Mouse (Mus musculus): ENCODE measurements around the gene Tsen34. TPM values are rescaled to one million over a fixed set of nuclear protein-coding genes. Genes with fewer than 3 reads are reported as not detected.
"Not testable (repeated sequence)": the region's sequence is repeated elsewhere in the genome, so short reads cannot be mapped to it uniquely, and the experiment has no call there.

The Tsen34 gene
- total and polyA plus RNA-seq, 3 experiments = 8.4 to 70.3 (median 17.0) TPM

GRCm38 (mm10) chr7:3705911-3706310 is 13.2 kb downstream of the Tsen34 start:
- H3K4me1 ChIP-seq (ENCODE audit: insufficient read depth, low read depth, low read length) = peaks cover 23% of the 10 kb centered on the region
- H3K9me3 ChIP-seq (replicated peaks) = no peaks in the 10 kb centered on the region
- peak overlapping the region; percentile 75 for H3K4me3 ChIP-seq (ENCODE audit: low read depth, low read length)
- no peak for ATAC-seq (ENCODE audit: extremely low read depth, insufficient number of reproducible peaks, low FRiP score, poor library complexity, severe bottlenecking)
- no peaks in the 10 kb centered on the region for H3K27me3 ChIP-seq (ENCODE audit: insufficient read depth, low read length)
- peaks cover 35% of the 10 kb centered on the region for H3K36me3 ChIP-seq (replicated peaks)
- TF ChIP-seq GATA1 (IDR thresholded peaks at IDR 0.05; ENCODE audit: borderline replicate concordance, low read length) (no peak), GATA2 (IDR thresholded peaks at IDR 0.05; ENCODE audit: borderline replicate concordance, low read depth, low read length) (no peak), CTCF (IDR thresholded peaks at IDR 0.05; ENCODE audit: low read depth, low read length) (no peak), TAL1 (conservative IDR thresholded peaks at IDR 0.05; ENCODE audit: low read depth, low read length) (no peak), POLR2AphosphoS5 (IDR thresholded peaks at IDR 0.05; ENCODE audit: insufficient replicate concordance, low read depth, low read length) (no peak)
- DNase-seq (ENCODE audit: low spot score) = no peak

GRCm38 (mm10) chr7:3706343-3706934 is 13.8 kb downstream of the Tsen34 start:
- peaks cover 23% of the 10 kb centered on the region for H3K4me1 ChIP-seq (ENCODE audit: insufficient read depth, low read depth, low read length)
- ATAC-seq (ENCODE audit: extremely low read depth, insufficient number of reproducible peaks, low FRiP score, poor library complexity, severe bottlenecking) (no peak), DNase-seq (ENCODE audit: low spot score) (no peak)
- H3K27me3 ChIP-seq (ENCODE audit: insufficient read depth, low read length) = no peaks in the 10 kb centered on the region
- TF ChIP-seq CTCF (IDR thresholded peaks at IDR 0.05; ENCODE audit: low read depth, low read length) (no peak), GATA1 (IDR thresholded peaks at IDR 0.05; ENCODE audit: borderline replicate concordance, low read length) (no peak), POLR2AphosphoS5 (IDR thresholded peaks at IDR 0.05; ENCODE audit: insufficient replicate concordance, low read depth, low read length) (no peak), GATA2 (IDR thresholded peaks at IDR 0.05; ENCODE audit: borderline replicate concordance, low read depth, low read length) (no peak), TAL1 (conservative IDR thresholded peaks at IDR 0.05; ENCODE audit: low read depth, low read length) (no peak)
- peaks cover 29% of the 10 kb centered on the region for H3K36me3 ChIP-seq (replicated peaks)
- H3K4me3 ChIP-seq (ENCODE audit: low read depth, low read length) = peak overlapping the region; percentile 75
- no peaks in the 10 kb centered on the region for H3K9me3 ChIP-seq (replicated peaks)

- H3K27me3 ChIP-seq (ENCODE audit: insufficient read depth, low read length) = no peaks in the 10 kb centered on the region
- H3K4me3 ChIP-seq (ENCODE audit: low read depth, low read length) = peak overlapping the region; percentile 20; the same call in 1 of the 2 replicates
- peak; percentile 62 for ATAC-seq (ENCODE audit: extremely low read depth, insufficient number of reproducible peaks, low FRiP score, poor library complexity, severe bottlenecking)
These were observed 14.4 kb downstream of the Tsen34 start for GRCm38 (mm10) chr7:3707027-3707426.

GRCm38 (mm10) chr7:3707568-3708413 is 15.1 kb downstream of the Tsen34 start:
- peaks cover 22% of the 10 kb centered on the region for H3K4me1 ChIP-seq (ENCODE audit: insufficient read depth, low read depth, low read length)
- H3K4me3 ChIP-seq (ENCODE audit: low read depth, low read length) = no peak overlapping the region
- TF ChIP-seq GATA1 (IDR thresholded peaks at IDR 0.05; ENCODE audit: borderline replicate concordance, low read length) (no peak), POLR2AphosphoS5 (IDR thresholded peaks at IDR 0.05; ENCODE audit: insufficient replicate concordance, low read depth, low read length) (peak; percentile 78; the same call in 1 of the 2 replicates)
- H3K36me3 ChIP-seq (replicated peaks) = peaks cover 27% of the 10 kb centered on the region
- ATAC-seq (ENCODE audit: extremely low read depth, insufficient number of reproducible peaks, low FRiP score, poor library complexity, severe bottlenecking) (no peak), DNase-seq (ENCODE audit: low spot score) (no peak)
- no peaks in the 10 kb centered on the region for H3K9me3 ChIP-seq (replicated peaks)
- H3K27me3 ChIP-seq (ENCODE audit: insufficient read depth, low read length) = peaks cover 4% of the 10 kb centered on the region

More at GRCm38 (mm10) chr7:3707027-3707426, 14.4 kb downstream of the Tsen34 start:
- H3K4me1 ChIP-seq (ENCODE audit: insufficient read depth, low read depth, low read length) = peaks cover 23% of the 10 kb centered on the region
- H3K36me3 ChIP-seq (replicated peaks) = peaks cover 28% of the 10 kb centered on the region
- peak; percentile 63 for DNase-seq (ENCODE audit: low spot score)
- no peaks in the 10 kb centered on the region for H3K9me3 ChIP-seq (replicated peaks)
- TF ChIP-seq TAL1 (conservative IDR thresholded peaks at IDR 0.05; ENCODE audit: low read depth, low read length) (no peak), CTCF (IDR thresholded peaks at IDR 0.05; ENCODE audit: low read depth, low read length) (no peak), GATA1 (IDR thresholded peaks at IDR 0.05; ENCODE audit: borderline replicate concordance, low read length) (no peak), POLR2AphosphoS5 (IDR thresholded peaks at IDR 0.05; ENCODE audit: insufficient replicate concordance, low read depth, low read length) (no peak), GATA2 (IDR thresholded peaks at IDR 0.05; ENCODE audit: borderline replicate concordance, low read depth, low read length) (no peak)

- H3K4me1 ChIP-seq (ENCODE audit: insufficient read depth, low read depth, low read length) = peaks cover 19% of the 10 kb centered on the region
- DNase-seq (ENCODE audit: low spot score) = not testable (repeated sequence)
These were observed 15.9 kb downstream of the Tsen34 start for GRCm38 (mm10) chr7:3708447-3708980.

GRCm38 (mm10) chr7:3709000-3709399 is 16.3 kb downstream of the Tsen34 start:
- H3K9me3 ChIP-seq (replicated peaks) = no peaks in the 10 kb centered on the region
- TF ChIP-seq GATA1 (IDR thresholded peaks at IDR 0.05; ENCODE audit: borderline replicate concordance, low read length) (no peak), POLR2AphosphoS5 (IDR thresholded peaks at IDR 0.05; ENCODE audit: insufficient replicate concordance, low read depth, low read length) (peak; percentile 92; the same call in 1 of the 2 replicates)
- DNase-seq (ENCODE audit: low spot score) = no peak
- peaks cover 19% of the 10 kb centered on the region for H3K4me1 ChIP-seq (ENCODE audit: insufficient read depth, low read depth, low read length)
- no peak overlapping the region for H3K4me3 ChIP-seq (ENCODE audit: low read depth, low read length)
- ATAC-seq (ENCODE audit: extremely low read depth, insufficient number of reproducible peaks, low FRiP score, poor library complexity, severe bottlenecking) = no peak
- H3K36me3 ChIP-seq (replicated peaks) = peaks cover 27% of the 10 kb centered on the region
- H3K27me3 ChIP-seq (ENCODE audit: insufficient read depth, low read length) = peaks cover 15% of the 10 kb centered on the region

More at GRCm38 (mm10) chr7:3708447-3708980, 15.9 kb downstream of the Tsen34 start:
- not testable (repeated sequence) for H3K9me3 ChIP-seq (replicated peaks); ATAC-seq (ENCODE audit: extremely low read depth, insufficient number of reproducible peaks, low FRiP score, poor library complexity, severe bottlenecking); H3K4me3 ChIP-seq (ENCODE audit: low read depth, low read length)
- peaks cover 10% of the 10 kb centered on the region for H3K27me3 ChIP-seq (ENCODE audit: insufficient read depth, low read length)
- H3K36me3 ChIP-seq (replicated peaks) = peaks cover 27% of the 10 kb centered on the region
